Mouse (Mus musculus) liver, adult 2 months (tissue): Measurements from ENCODE around the gene Gnaq. TPM values are rescaled to one million over a fixed set of nuclear protein-coding genes. Genes with fewer than 3 reads are reported as not detected.
"Not testable (repeated sequence)": the region's sequence is repeated elsewhere in the genome, so short reads cannot be mapped to it uniquely, and the experiment has no call there.

ENCODE experiments used
- DNase-seq: peaks from one replicate; pipeline ENCODE4 v3.0.0-alpha.2; 2011; ENCODE audit warnings: low read depth, low spot score; ENCODE audit errors: extremely low read depth
- H3K27ac ChIP-seq: fragments of 200-500 bp; replicated peaks from 2 replicates; pipeline ENCODE4 v1.5.1; 2012; ENCODE audit warnings: low read depth, mild to moderate bottlenecking, control low read depth, inconsistent platforms, low read length; ENCODE audit not compliant: insufficient read depth
- H3K27me3 ChIP-seq: fragments of 200-500 bp; 2 replicates; pipeline ENCODE4 v1.6.1; 2012; ENCODE audit warnings: mild to moderate bottlenecking, moderate library complexity, low read length, inconsistent platforms; ENCODE audit not compliant: control insufficient read depth, insufficient read depth
- H3K36me3 ChIP-seq: fragments of 200-500 bp; 2 replicates; pipeline ENCODE4 v1.6.1; 2012; ENCODE audit warnings: low read length, inconsistent platforms; ENCODE audit not compliant: control insufficient read depth, insufficient read depth
- H3K4me1 ChIP-seq: fragments of 200-500 bp; 2 replicates; pipeline ENCODE4 v1.6.1; 2011; ENCODE audit warnings: low read length; ENCODE audit not compliant: control insufficient read depth, insufficient read depth
- H3K4me3 ChIP-seq: fragments of 200-500 bp; 2 replicates; pipeline ENCODE4 v1.5.1; 2011; ENCODE audit warnings: low read depth, mild to moderate bottlenecking, control low read depth, low read length, moderate library complexity; ENCODE audit not compliant: insufficient read depth
- H3K79me2 ChIP-seq: fragments of 200-500 bp; 2 replicates; pipeline ENCODE4 v1.6.1; 2012; ENCODE audit warnings: inconsistent platforms, mild to moderate bottlenecking, low read length, moderate library complexity; ENCODE audit not compliant: control insufficient read depth, insufficient read depth
- H3K9ac ChIP-seq: fragments of 200-500 bp; 2 replicates; pipeline ENCODE4 v1.6.1; 2012; ENCODE audit warnings: low read depth, mild to moderate bottlenecking, control low read depth, inconsistent platforms, low read length
- CTCF ChIP-seq: fragments of 200-500 bp; IDR thresholded peaks from 2 replicates; pipeline ENCODE4 v1.5.1; 2011; ENCODE audit warnings: low read depth, low read length, control low read depth
- POLR2A ChIP-seq: fragments of 200-500 bp; IDR thresholded peaks from 2 replicates; pipeline ENCODE4 v1.6.1; 2011; ENCODE audit warnings: low read length, control low read depth; ENCODE audit not compliant: insufficient read depth; ENCODE audit errors: extremely low read depth
- WGBS: fragments of 180-500 bp; shearing (Covaris S2); methylation state at CpG from one replicate; pipeline ENCODE4 v1.1.7; 2018; 5-methylcytosine and 5-hydroxymethylcytosine counted together
- polyA plus RNA-seq: library from polyadenylated mRNA; depleted of rRNA; stranded (reverse); fragments of >200 nt; gene quantifications from 2 replicates; pipeline ENCODE4 v1.2.3, GENCODE M21; 2012
- total RNA-seq: library from RNA; depleted of rRNA; stranded (reverse); fragments of >200 nt; gene quantifications from 2 replicates; pipeline ENCODE4 v1.2.3, GENCODE M21; 2014

The Gnaq gene
- total and polyA plus RNA-seq, 2 experiments: 5.2 to 10.2 TPM

DNA sequence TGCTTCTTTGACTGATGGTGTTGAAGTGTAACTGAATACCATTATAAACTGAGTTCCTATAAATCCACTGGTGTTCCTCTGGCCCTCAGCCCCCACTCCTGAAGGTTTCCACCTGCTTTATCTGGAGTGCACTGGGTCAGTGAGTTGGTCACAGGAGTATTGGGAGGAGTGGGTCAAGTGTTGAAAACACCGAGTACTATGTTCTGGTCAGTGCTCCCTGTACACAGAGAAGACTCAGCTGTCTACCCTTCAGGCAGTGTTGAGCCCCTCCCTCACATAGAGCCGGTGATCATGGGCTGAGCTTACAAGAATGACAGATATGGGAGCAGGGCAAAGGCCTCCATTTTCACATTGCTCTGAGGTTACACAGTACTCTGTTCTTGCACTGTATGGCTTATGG lies 28.6 kb downstream of the Gnaq start:
- H3K4me1 ChIP-seq: peaks cover 5% of the 10 kb centered on the region
- no peak overlapping the region for H3K4me3 ChIP-seq
- 78% methylated on average over 2 of the region's 2 CpGs for WGBS
- DNase-seq: no peak
- no peaks in the 10 kb centered on the region for H3K36me3 ChIP-seq
- H3K79me2 ChIP-seq: peaks cover 24% of the 10 kb centered on the region
- H3K27me3 ChIP-seq: no peaks in the 10 kb centered on the region
- H3K9ac ChIP-seq: no peak overlapping the region
- no peak for TF ChIP-seq POLR2A
- TF ChIP-seq CTCF: no peak
- no peak overlapping the region for H3K27ac ChIP-seq

DNA sequence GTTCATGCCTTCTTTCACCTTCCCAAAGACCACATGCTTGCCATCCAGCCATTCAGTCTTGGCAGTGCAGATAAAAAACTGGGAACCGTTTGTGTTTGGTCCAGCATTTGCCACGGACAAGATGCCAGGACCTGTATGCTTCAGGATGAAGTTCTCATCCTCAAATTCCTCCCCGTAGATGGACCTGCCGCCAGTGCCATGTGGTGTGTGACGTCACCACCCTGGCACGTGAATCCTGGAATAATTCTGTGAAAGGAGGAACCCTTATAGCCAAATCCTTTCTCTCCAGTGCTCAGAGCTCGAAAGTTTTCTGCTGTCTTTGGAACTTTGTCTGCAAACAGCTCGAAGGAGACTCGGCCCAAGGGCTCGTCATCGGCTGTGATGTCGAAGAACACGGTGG lies 31.8 kb downstream of the Gnaq start:
- not testable (repeated sequence) for H3K9ac ChIP-seq, H3K4me3 ChIP-seq

DNA sequence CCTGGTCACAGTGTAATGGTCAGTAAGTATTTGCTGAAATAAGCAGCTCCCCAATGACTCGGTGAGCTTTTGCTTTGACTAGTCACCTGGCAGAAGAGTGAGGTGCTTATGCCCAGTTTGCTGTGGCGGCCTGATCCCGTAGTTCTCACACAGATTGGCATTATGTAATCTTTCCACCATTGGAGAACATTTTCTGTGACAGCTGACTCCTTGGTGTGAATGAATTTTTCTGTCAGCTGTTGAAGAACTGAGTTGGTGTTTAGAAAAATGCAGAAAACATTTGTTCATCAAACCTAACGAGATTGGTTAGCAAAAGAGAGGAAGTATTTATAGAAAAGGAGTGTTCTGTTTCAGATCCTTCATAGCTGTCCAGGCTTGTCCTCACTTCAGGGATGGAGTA lies 34.6 kb downstream of the Gnaq start:
- Histone ChIP-seq H3K4me1 (peaks cover 13% of the 10 kb centered on the region), H3K27me3 (no peaks in the 10 kb centered on the region), H3K79me2 (peaks cover 12% of the 10 kb centered on the region; the same call in 1 of the 2 replicates), H3K27ac (no peak overlapping the region), H3K4me3 (no peak overlapping the region), H3K9ac (no peak overlapping the region), H3K36me3 (no peaks in the 10 kb centered on the region)
- DNase-seq: peak; percentile 71
- 28% methylated on average over 4 of the region's 4 CpGs for WGBS
- TF ChIP-seq POLR2A: no peak
- no peak for TF ChIP-seq CTCF

More for the DNA sequence above, 31.8 kb downstream of the Gnaq start:
- H3K27me3 ChIP-seq, DNase-seq, H3K36me3 ChIP-seq, H3K27ac ChIP-seq: not testable (repeated sequence)
- Histone ChIP-seq H3K4me1 (peaks cover 15% of the 10 kb centered on the region), H3K79me2 (peaks cover 13% of the 10 kb centered on the region)
- WGBS: 96% methylated on average over 13 of the region's 13 CpGs

DNA sequence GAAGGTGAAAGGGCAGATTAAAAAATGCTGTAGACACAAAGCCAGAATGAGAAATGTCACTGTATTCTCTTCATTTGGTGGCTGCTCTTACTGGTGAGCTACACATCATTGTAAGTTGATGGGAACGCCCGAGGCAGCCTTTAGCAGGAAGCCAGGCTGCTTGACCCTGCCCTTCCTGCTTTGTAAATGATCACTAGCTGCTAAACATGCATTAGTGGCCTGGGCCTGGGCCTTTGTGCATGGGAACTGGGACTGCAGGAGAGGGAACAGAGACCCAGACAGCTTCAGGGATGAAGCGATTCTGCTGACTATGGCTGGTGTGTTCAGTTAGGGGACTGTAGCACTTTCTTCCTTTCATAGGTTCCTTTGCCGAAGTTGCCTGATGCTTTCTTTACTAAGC lies 35.6 kb downstream of the Gnaq start:
- Histone ChIP-seq H3K27ac (peak overlapping the region; percentile 58), H3K4me1 (peaks cover 13% of the 10 kb centered on the region), H3K9ac (no peak overlapping the region), H3K79me2 (peaks cover 16% of the 10 kb centered on the region; the same call in 1 of the 2 replicates), H3K27me3 (no peaks in the 10 kb centered on the region), H3K36me3 (no peaks in the 10 kb centered on the region), H3K4me3 (no peak overlapping the region)
- no peak for DNase-seq
- 61% methylated on average over 4 of the region's 4 CpGs for WGBS
- TF ChIP-seq CTCF (no peak), POLR2A (no peak)

DNA sequence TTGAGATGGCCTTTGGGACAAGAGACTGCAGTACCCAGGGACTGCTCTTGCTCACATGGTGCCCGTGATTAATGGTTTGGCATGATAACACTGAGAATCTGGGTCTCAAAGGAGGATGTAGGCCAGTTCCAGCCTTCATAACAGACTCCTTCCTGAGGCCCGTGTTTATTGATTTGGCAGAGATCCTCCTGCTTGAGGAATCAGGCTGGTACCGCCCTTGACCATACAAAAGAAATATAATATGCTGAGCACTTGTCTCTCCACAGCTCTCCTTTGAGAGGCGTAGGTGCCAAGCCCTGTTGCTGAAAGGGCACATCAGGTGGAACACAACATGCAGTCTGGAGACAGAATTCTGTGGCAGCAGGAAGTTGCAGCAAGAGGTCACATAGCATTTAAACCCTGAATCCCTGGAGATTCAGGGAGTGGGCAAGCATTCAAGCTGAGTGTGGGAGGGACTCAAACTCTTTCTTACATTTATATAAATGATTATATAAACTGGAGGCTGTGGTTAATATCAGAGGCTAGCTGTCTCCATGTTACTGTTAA lies 36.1 kb downstream of the Gnaq start:
- Histone ChIP-seq H3K4me1 (peaks cover 13% of the 10 kb centered on the region), H3K79me2 (peaks cover 18% of the 10 kb centered on the region; the same call in 1 of the 2 replicates), H3K9ac (no peak overlapping the region), H3K27me3 (no peaks in the 10 kb centered on the region), H3K4me3 (no peak overlapping the region), H3K36me3 (no peaks in the 10 kb centered on the region), H3K27ac (peak overlapping the region; percentile 58)
- no peak for DNase-seq
- TF ChIP-seq CTCF (no peak), POLR2A (no peak)
- 64% methylated on average over 4 of the region's 4 CpGs for WGBS

DNA sequence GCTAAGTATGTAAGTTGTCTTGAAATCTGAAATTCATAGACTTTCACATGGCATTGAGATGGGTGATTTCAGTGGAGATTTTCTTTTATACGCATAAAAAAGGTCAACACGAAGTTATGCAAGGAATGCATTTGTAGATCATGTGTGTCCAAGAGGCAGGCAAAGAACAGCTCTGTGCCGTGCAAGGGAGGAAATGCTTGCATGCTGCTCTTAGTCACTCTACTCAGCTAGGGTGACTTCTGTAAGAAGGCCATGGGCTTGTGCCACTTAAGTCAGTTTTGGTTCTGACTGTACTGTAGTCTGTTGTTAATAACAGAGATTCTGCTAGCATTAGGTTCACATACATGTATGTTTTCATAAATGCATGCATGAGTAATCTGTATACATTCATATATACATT lies 38.1 kb downstream of the Gnaq start:
- H3K36me3 ChIP-seq: no peaks in the 10 kb centered on the region
- no peak overlapping the region for H3K4me3 ChIP-seq
- DNase-seq: no peak
- no peak overlapping the region for H3K9ac ChIP-seq
- no peak overlapping the region for H3K27ac ChIP-seq
- peaks cover 12% of the 10 kb centered on the region for H3K4me1 ChIP-seq
- 59% methylated on average over 3 of the region's 3 CpGs for WGBS
- TF ChIP-seq CTCF (no peak), POLR2A (no peak)
- H3K79me2 ChIP-seq: peaks cover 23% of the 10 kb centered on the region; the same call in 1 of the 2 replicates
- H3K27me3 ChIP-seq: no peaks in the 10 kb centered on the region
